Comparison of ENCODE assay signal across 8 mouse cellular contexts in genomic region chr4:152125161-152126025, GRCm38 (mm10). TPM values are rescaled to one million over a fixed set of nuclear protein-coding genes. Genes with fewer than 3 reads are reported as not detected.
DNase-seq lines count a peak whose midpoint lies in the region; ATAC-seq and TF ChIP-seq lines count a peak whose summit lies in the region.

No protein-coding gene starts in this region.

- peak overlapping the region; percentile 27 for H3K4me3 ChIP-seq in kidney, embryonic 16.5 days (ENCODE audit: low read length)
- H3K4me3 ChIP-seq in cerebellum, adult 2 months (replicated peaks; ENCODE audit: insufficient read depth, low read depth, low read length): peak overlapping the region; percentile 39
- peak overlapping the region; percentile 24 for H3K4me3 ChIP-seq in hindbrain, postnatal 0 days (ENCODE audit: low read length)
- peak overlapping the region; percentile 88 for H3K4me3 ChIP-seq in megakaryocyte, embryonic 14.5 days (replicated peaks)

- H3K36me3 ChIP-seq in kidney, embryonic 16.5 days (ENCODE audit: insufficient read depth, low read length): no peaks in the 10 kb centered on the region
- no peaks in the 10 kb centered on the region for H3K36me3 ChIP-seq in hindbrain, postnatal 0 days (ENCODE audit: insufficient read depth, low read length)
- H3K36me3 ChIP-seq in megakaryocyte, embryonic 14.5 days (replicated peaks; ENCODE audit: low read length): peaks cover 25% of the 10 kb centered on the region

- no peak overlapping the region for H3K9ac ChIP-seq in kidney, embryonic 16.5 days (replicated peaks; ENCODE audit: low read length)
- no peak overlapping the region for H3K9ac ChIP-seq in hindbrain, postnatal 0 days (replicated peaks; ENCODE audit: low read length)

- peak overlapping the region; percentile 32 for H3K4me2 ChIP-seq in kidney, embryonic 16.5 days (replicated peaks; ENCODE audit: low read depth, low read length)
- H3K4me2 ChIP-seq in hindbrain, postnatal 0 days (ENCODE audit: low read depth, low read length): peak overlapping the region; percentile 50

- WGBS in kidney, embryonic 16.5 days: 17% methylated on average over 56 of the region's 56 CpGs
- under 1% methylated on average over 56 of the region's 56 CpGs for WGBS in cerebellum, adult 2 months
- 7% methylated on average over 56 of the region's 56 CpGs for WGBS in hindbrain, postnatal 0 days

- H3K4me1 ChIP-seq in kidney, embryonic 16.5 days (ENCODE audit: insufficient read depth, low read length): peaks cover 53% of the 10 kb centered on the region
- H3K4me1 ChIP-seq in cerebellum, adult 2 months (ENCODE audit: control insufficient read depth, insufficient read depth, low read length): peaks cover 4% of the 10 kb centered on the region
- peaks cover 15% of the 10 kb centered on the region; the same call in 1 of the 2 replicates for H3K4me1 ChIP-seq in hindbrain, postnatal 0 days (ENCODE audit: insufficient read depth, low read length)
- peaks cover 61% of the 10 kb centered on the region for H3K4me1 ChIP-seq in megakaryocyte, embryonic 14.5 days

- peaks cover 88% of the 10 kb centered on the region for H3K27me3 ChIP-seq in kidney, embryonic 16.5 days (ENCODE audit: insufficient read depth, low read length)
- H3K27me3 ChIP-seq in cerebellum, adult 2 months (ENCODE audit: control insufficient read depth, insufficient read depth, low read length): peaks cover 5% of the 10 kb centered on the region; the same call in 1 of the 2 replicates
- peaks cover 91% of the 10 kb centered on the region for H3K27me3 ChIP-seq in hindbrain, postnatal 0 days (ENCODE audit: insufficient read depth, low read length)
- H3K27me3 ChIP-seq in megakaryocyte, embryonic 14.5 days (replicated peaks): peaks cover 96% of the 10 kb centered on the region

- no peaks in the 10 kb centered on the region for H3K9me3 ChIP-seq in kidney, embryonic 16.5 days (ENCODE audit: low read length)
- H3K9me3 ChIP-seq in hindbrain, postnatal 0 days (ENCODE audit: low read length): no peaks in the 10 kb centered on the region
- H3K9me3 ChIP-seq in megakaryocyte, embryonic 14.5 days: peaks cover 36% of the 10 kb centered on the region

- DNase-seq in kidney, postnatal 14 days: no peak
- peak; percentile 58 to 62 for DNase-seq in cerebellum, adult 2 months
- peak; percentile 69 for DNase-seq in gastrocnemius, postnatal 25 days
- DNase-seq in hindbrain, postnatal 0 days (ENCODE audit: low spot score): peak; percentile 25
- DNase-seq in embryo, embryonic 10 days (ENCODE audit: low spot score): no peak
- no peak for DNase-seq in B cell, adult 2 months

- ATAC-seq in kidney, embryonic 16.5 days (ENCODE audit: low FRiP score, low TSS enrichment): no peak
- no peak; the same call in 1 of the 2 replicates for ATAC-seq in hindbrain, postnatal 0 days

- TF ChIP-seq POLR2A in cerebellum, adult 2 months (IDR thresholded peaks at IDR 0.05; ENCODE audit: borderline replicate concordance, insufficient read depth, low read length): no peak

- H3K27ac ChIP-seq in kidney, embryonic 16.5 days (ENCODE audit: low read length): no peak overlapping the region
- H3K27ac ChIP-seq in cerebellum, adult 2 months (ENCODE audit: insufficient read depth, low read length): no peak overlapping the region
- no peak overlapping the region for H3K27ac ChIP-seq in hindbrain, postnatal 0 days

- no peak for TF ChIP-seq CTCF in cerebellum, adult 2 months (IDR thresholded peaks at IDR 0.05; ENCODE audit: borderline replicate concordance, insufficient read depth, low read depth, low read length)
- no peak for TF ChIP-seq CTCF in hindbrain, postnatal 0 days (IDR thresholded peaks at IDR 0.05; ENCODE audit: low read depth)

RNA-seq across cellular contexts. Expression of gene Tnfrsf25, which starts 9.7 kb away (rescaled TPM):
- polyA plus RNA-seq in kidney, embryonic 16.5 days (2015; fragmentation: Nextera tagmentation; extraction: Ambion mirVana): 1.9 and 3.0 TPM in 2 replicates
- 1.2 and 1.4 TPM in 2 replicates for polyA plus RNA-seq in cerebellum, adult 2 months (2012; rRNA removed)
- total RNA-seq in gastrocnemius, postnatal 25 days (2021): 1 to 10 TPM; 1.2 TPM
- 0.22 and 1.6 TPM in 2 replicates for total RNA-seq in hindbrain, postnatal 0 days (2014; rRNA removed)
- polyA plus RNA-seq in hindbrain, postnatal 0 days (2015; fragmentation: Nextera tagmentation; extraction: Ambion mirVana): 0.48 and 0.62 TPM in 2 replicates
- polyA plus RNA-seq in megakaryocyte, embryonic 14.5 days (2012; ENCODE audit: insufficient read depth, low replicate concordance): 0.56 TPM in 1 of 2 replicates, not detected in the other

RNA-seq across cellular contexts. Expression of gene Espn, which starts 26.8 kb away (rescaled TPM):
- 22.2 and 30.6 TPM in 2 replicates for polyA plus RNA-seq in kidney, embryonic 16.5 days (2015; fragmentation: Nextera tagmentation; extraction: Ambion mirVana)
- polyA plus RNA-seq in cerebellum, adult 2 months (2012; rRNA removed): 7.1 and 8.3 TPM in 2 replicates
- total RNA-seq in gastrocnemius, postnatal 25 days (2021): under 1 TPM; 0.23 to 0.38 TPM
- 0.47 and 1.4 TPM in 2 replicates for total RNA-seq in hindbrain, postnatal 0 days (2014; rRNA removed)
- polyA plus RNA-seq in hindbrain, postnatal 0 days (2015; fragmentation: Nextera tagmentation; extraction: Ambion mirVana): 0.71 and 0.79 TPM in 2 replicates
- 9.3 and 14.4 TPM in 2 replicates for polyA plus RNA-seq in megakaryocyte, embryonic 14.5 days (2012; ENCODE audit: insufficient read depth, low replicate concordance)

RNA-seq across cellular contexts. Expression of gene Hes2, which starts 33.3 kb away (rescaled TPM):
- 0.14 and 0.57 TPM in 2 replicates for polyA plus RNA-seq in kidney, embryonic 16.5 days (2015; fragmentation: Nextera tagmentation; extraction: Ambion mirVana)
- not detected in 2 replicates for polyA plus RNA-seq in cerebellum, adult 2 months (2012; rRNA removed)
- not detected for total RNA-seq in gastrocnemius, postnatal 25 days (2021)
- total RNA-seq in hindbrain, postnatal 0 days (2014; rRNA removed): not detected in 2 replicates
- polyA plus RNA-seq in hindbrain, postnatal 0 days (2015; fragmentation: Nextera tagmentation; extraction: Ambion mirVana): not detected in 2 replicates
- not detected in 2 replicates for polyA plus RNA-seq in megakaryocyte, embryonic 14.5 days (2012; ENCODE audit: insufficient read depth, low replicate concordance)

RNA-seq across cellular contexts. Expression of gene Acot7, which starts 52.5 kb away (rescaled TPM):
- 75.1 and 76.4 TPM in 2 replicates for polyA plus RNA-seq in kidney, embryonic 16.5 days (2015; fragmentation: Nextera tagmentation; extraction: Ambion mirVana)
- 508 and 523 TPM in 2 replicates for polyA plus RNA-seq in cerebellum, adult 2 months (2012; rRNA removed)
- total RNA-seq in gastrocnemius, postnatal 25 days (2021): 10 to 100 TPM; 15.4 to 19.1 TPM
- 249 and 259 TPM in 2 replicates for total RNA-seq in hindbrain, postnatal 0 days (2014; rRNA removed)
- polyA plus RNA-seq in hindbrain, postnatal 0 days (2015; fragmentation: Nextera tagmentation; extraction: Ambion mirVana): 455 and 488 TPM in 2 replicates
- polyA plus RNA-seq in megakaryocyte, embryonic 14.5 days (2012; ENCODE audit: insufficient read depth, low replicate concordance): 103 and 107 TPM in 2 replicates

RNA-seq across cellular contexts. Expression of gene Plekhg5, which starts 53.1 kb away (rescaled TPM):
- polyA plus RNA-seq in kidney, embryonic 16.5 days (2015; fragmentation: Nextera tagmentation; extraction: Ambion mirVana): 25.5 and 28.1 TPM in 2 replicates
- polyA plus RNA-seq in cerebellum, adult 2 months (2012; rRNA removed): 11.1 and 11.8 TPM in 2 replicates
- total RNA-seq in gastrocnemius, postnatal 25 days (2021): 1 to 10 TPM; 5.0 to 6.5 TPM
- 20.7 and 21.0 TPM in 2 replicates for total RNA-seq in hindbrain, postnatal 0 days (2014; rRNA removed)
- 13.1 and 13.3 TPM in 2 replicates for polyA plus RNA-seq in hindbrain, postnatal 0 days (2015; fragmentation: Nextera tagmentation; extraction: Ambion mirVana)
- polyA plus RNA-seq in megakaryocyte, embryonic 14.5 days (2012; ENCODE audit: insufficient read depth, low replicate concordance): 3.6 and 5.5 TPM in 2 replicates

Comparison
In these comparisons a context has a peak if more than half of its experiments do, and no peak if none do; other contexts are left out.
1. H3K4me3 ChIP-seq: peak in every context shown above with its lines; median percentile 88 in megakaryocyte, embryonic 14.5 days; 39 in cerebellum, adult 2 months; 27 in kidney, embryonic 16.5 days; 24 in hindbrain, postnatal 0 days.
2. DNase-seq: peak in cerebellum, adult 2 months (2 of 2), gastrocnemius, postnatal 25 days (single experiment) and hindbrain, postnatal 0 days (single experiment); none in kidney, postnatal 14 days (single experiment), embryo, embryonic 10 days (single experiment) and B cell, adult 2 months (0 of 2).